Mouse (Mus musculus) right cerebral cortex, postnatal 36 days (tissue): Measurements from ENCODE around the gene Aldh1a2.

Experiments
- DNase-seq, 2 experiments: peaks; one replicate each; pipeline ENCODE4 v3.0.0; 2022; ENCODE audit warnings: low spot score in 2 of 2, mixed read lengths in 1 of 2

Aldh1a2 gene

DNA sequence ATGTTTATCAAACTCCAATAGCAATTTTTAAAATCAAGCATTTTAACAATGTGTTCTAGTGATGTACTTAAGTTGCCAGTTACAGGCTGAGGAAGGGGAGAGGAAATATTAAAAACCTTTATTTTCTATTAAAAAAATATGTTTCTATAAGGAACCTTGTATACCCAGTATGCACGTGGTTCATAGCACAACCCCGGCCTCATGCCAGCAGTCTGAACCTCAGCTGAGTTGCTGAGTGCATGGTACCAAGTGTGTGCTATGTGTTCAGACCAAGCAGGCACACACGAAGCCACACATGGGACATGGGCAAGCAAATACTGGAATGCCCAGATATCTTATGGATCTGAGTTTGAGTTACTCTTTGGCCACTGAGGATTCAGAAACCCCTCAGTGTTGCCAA lies 74.2 kb downstream of the Aldh1a2 start:
- DNase-seq = no peak

DNA sequence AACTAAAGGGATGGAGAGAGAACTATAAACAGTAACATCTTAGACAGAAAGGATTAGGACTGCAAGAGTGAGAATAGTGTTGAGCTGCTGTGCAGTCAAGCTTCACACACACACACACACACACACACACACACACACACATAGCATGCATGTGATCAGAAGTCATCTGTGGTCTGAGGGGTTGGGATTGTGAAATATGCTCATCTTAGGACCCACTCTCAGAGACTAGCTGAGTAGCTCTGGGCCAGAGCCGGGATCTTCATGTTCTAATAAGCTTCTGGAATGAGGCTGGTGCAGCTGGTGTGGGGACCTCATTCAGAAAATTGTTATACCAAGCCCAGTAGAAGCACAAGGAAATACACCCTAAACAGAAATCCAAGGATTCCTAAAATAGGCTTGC lies 75.1 kb downstream of the Aldh1a2 start:
- no peak for DNase-seq

DNA sequence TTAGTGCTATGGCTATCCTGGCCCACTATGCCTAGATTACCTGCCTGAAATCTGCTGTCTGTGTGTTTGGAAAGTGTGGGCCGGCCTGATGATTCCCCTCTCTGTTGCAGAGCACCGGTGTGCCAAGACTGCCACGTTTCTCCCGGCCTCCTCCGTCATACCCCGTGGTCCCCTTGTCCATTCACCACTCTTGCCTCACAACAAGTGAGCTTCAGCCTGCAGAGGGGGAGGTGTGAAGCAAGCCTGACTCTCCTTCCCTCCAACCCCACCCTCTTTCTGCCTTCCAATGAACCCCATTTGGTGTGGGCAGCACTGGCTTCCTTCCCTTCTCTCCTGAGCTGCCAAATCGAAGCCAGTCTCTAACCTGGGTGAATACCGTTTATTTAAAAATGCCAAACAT lies 79.9 kb downstream of the Aldh1a2 start:
- no peak for DNase-seq

DNA sequence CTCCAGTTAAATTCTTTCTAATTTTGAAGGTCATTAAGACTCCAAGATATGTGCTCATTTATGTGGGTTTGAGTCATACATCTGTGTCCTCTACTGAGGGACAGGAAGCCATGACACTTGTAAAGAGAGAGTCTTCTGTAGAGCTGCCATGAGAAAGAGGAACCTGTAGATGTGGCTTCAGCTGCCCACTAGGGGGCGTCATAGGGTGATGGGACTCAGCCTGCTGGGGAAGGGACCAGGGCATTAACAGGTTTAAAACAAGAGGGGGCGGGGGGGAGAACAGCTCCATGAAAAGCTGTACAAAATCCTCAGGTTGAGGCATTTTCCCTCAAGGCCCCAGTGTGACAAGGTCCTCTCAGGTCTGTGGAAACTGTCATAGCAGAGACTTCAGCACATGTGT lies 88.0 kb downstream of the Aldh1a2 start:
- DNase-seq = no peak

DNA sequence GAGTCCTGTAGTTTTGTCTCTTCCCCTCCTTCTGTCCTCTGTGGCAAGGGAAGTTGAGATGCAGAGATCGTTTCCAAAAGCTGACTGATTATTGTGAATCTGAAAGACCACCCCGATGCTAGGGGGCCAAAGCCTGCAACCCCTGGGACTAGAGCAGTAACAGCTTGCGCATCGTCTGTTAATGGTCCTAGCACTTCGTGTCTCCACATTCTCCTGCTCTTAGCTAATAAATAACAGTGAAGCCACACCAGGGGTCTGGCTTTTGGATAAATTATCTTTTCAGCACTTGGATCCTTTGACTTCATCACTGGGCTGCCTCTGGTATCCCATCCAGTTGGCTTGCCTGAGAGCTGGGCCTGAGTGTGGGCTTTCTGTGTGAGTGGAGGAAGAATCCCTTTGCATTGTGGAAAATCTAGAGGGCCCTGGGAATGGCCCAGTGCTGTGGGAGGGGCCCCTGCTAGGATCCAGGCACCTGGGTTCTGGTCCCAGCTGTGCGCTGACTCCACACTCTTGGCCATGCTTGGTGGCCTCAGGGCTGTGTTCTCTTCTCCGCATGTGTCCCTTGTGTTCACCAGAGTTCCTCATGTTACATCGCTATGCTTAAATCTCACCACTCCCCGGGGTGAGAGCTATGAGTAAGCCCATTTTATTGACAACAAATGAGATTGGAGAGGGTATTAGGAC lies 91.7 kb downstream of the Aldh1a2 start:
- no peak for DNase-seq

DNA sequence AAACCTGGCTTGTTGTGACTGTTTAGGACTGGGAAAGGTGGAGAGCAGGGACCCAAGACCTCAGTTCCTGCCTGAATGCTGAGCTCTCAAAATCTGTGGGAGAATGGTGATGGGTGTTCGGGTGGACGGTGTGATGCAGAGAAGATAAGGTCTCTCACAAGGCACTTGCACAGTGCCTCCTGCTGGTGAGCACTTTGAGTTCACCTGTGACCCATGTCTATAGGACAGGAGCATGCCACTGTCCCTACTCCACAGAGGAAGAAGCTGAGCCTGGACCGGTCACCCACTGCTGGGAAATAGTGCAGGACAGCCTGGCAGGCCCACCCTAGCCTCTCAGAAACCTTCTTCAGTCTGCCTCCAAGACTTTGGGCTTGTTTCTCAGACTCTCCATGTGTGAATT lies 100.4 kb downstream of the Aldh1a2 start:
- DNase-seq = no peak

DNA sequence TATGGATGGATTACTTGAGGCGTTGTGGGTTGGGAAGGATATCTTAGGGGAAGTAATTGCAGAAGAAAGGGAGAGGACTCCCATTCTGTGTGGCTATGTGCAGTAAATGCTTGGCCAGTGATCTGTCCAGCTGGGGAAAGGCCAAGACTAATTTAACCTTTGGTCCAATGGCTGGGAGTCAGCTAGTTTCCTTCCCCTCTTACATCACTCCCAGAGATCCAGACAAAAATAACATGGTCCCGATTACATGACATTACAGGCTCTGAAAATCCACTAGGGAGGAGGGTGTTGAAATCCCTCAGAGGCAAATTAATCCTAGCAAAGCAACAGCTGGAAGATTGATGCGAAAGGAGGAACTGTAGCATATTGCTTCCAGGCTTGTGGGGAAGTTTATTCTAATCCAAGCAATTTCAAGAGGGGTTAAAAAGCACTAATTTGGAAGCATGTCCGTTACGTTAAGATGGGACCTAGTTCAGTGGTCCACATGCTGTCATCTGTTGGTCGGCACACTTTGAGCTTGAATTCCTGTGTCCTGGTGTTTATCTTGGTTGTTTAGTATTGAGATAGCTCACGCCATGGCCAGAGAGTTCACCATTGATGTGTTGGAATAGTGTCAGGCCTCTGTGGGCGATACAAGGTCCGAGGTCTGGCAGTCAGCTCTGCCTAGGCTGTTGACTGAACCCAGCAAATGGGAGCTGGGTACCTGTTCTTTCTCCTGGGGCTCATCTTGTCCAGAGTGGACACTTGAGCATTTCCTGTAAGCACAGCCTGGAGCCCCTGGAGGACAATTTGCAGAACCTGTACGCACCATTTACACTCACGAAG lies 101.7 kb downstream of the Aldh1a2 start:
- DNase-seq = no peak

DNA sequence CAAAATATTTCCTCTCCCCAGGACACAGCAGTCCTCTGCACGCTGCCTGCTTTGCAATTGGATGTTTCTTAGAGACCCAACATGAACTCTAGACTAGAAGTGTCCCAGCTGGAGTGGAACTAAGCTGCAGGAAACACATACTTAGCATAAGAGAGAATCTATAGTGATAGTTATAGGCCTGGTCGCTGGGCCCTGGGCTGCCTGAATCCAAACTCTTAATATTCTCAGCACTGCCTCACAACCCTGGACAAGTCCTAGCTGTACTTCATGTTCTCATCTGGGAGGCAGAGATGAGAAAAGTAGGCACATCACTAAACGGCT lies 102.3 kb downstream of the Aldh1a2 start:
- DNase-seq = no peak

DNA sequence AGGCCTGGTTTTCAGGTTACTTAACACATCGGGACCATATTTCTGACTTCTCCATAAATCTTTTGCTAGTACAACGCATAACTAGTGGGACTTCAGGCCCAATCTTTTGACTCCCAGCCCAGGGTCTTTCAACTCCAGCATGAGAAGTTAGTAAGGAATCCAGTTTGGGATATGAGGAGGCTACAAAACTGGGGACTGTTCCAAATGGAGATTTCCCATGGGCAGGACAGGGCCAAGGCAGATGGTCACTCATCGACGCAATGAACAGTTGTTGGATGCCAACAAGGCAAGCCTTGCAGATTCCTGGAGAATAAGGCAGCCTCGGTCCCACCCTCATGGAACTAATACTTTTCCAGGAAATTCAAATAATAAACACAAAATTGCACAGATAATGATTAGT lies 104.2 kb downstream of the Aldh1a2 start:
- DNase-seq = no peak

DNA sequence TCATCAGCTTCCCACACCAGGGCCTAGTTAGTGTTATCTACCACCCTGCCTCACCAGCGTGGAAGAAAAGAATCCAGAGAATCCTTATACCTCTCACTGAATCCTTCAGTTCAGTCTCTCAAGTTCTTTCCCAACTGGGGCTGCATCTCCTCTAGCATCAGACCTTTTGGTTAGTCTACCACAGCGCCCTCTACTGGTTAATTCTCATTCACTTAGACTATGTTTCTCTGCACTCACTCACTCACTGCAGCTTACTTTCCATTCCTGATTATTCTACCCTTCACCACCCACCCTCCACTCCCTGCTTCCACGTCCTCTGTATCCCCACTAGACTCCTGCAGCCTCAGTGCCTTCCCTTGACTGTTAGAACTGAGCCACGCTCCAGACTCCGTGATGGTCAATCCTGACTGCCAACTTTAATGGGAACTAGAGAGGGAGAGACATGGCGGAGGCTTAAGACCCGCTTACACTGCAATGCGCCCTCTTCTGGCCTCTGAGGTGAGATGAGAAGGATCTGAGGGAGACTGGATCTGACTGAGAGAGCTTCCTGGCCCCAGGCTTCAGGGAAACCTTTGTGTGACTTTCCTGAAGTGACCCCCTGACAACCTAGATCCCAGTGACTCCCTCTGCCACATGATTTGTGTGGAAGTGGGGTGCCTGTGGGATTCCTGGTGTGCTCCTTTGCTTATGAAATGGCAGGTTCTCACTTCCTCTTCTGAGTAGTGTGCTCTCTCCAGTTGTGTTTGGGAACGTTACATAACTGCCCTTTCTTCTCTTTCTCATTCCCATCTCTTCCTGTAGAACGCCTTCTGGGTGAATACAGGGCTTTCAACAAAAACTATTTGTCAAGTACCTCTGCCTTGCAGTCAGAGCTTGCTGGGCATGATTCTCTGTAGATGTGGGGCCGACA lies 104.9 kb downstream of the Aldh1a2 start:
- no peak for DNase-seq

DNA sequence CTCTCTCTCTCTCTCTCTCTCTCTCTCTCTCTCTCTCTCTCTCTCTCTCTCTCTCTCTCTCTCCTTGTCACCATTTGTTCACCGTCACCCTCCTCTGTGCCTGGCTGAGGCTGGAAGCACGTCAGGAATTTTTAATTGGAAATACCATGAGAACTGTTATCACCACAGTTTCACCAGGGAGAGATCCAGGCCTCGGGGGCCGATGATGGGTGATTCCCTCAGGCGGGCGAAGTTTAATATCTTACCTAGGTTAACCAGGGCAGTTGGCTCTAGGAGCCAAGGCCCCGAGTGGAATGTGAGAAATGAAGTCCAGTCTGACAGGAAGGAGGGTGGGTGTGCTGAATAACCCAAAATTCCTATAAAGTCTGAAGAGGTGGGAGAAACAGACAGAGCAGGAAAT lies 105.8 kb downstream of the Aldh1a2 start:
- DNase-seq = no peak

DNA sequence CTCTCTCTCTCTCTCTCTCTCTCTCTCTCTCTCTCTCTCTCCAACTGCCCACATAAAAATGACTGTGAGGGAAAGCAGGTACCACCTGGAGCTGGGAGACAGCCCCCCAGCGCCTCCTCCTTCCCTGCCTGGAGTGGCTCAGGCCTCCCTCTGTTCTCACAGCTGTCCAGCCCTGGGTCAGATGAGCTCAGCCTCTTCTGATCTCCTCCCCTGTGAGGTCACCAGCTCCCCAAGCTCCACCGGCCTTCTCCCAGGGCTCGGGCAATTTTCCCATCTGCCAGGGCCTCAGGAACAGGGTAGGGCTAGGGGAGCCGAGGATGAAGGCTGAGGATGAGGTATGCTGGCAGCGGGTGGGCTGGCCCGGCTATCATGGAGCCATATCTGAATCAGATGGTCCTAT lies 106.3 kb downstream of the Aldh1a2 start:
- DNase-seq = no peak

DNA sequence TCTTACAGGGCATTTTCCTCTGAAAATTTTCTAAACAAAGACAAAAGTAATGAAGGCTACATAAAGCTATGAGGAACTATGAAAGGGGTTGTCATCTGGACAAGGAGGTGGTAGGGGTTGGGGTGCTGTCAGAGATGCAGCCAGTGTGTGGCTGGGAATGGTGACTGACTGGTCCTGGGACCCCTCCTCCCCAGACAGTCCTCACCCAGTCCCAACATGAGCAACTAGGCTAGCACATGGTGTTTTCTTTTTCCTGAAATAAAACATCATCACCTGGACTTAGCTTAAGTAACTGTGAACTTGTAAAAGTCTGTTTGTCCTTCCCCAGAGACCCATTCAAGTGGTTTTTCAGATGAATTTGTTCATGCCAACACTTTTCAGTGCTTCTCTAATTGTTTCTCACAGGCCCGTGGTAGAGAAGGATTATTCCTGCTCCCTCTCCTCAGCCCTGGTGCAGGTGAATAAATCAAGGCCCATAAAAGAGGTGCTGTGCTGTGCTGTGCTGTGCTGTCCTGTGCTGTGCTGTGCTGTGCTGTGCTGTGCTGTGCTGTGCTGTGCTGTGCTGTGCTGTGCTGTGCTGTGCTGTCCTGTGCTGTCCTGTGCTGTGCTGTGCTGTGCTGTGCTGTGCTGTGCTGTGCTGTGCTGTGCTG lies 107.8 kb downstream of the Aldh1a2 start:
- DNase-seq = no peak

DNA sequence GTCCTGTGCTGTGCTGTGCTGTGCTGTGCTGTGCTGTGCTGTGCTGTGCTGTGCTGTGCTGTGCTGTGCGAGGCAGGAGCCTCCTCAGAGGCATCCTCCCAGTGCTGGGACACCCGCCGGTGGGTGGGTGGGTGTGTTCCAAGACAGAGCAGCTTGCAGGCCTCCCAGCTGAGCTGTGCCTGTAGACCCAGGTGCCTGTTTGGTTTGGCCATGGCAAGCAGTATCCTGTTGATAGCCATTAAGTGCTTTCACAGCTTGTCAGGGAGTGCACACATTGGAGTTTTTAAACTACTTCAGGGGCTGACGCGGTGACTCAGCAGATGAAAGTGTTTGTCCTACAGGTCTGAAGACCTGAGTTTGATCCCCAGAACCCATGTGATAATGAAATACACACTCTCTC lies 108.5 kb downstream of the Aldh1a2 start:
- DNase-seq = no peak

DNA sequence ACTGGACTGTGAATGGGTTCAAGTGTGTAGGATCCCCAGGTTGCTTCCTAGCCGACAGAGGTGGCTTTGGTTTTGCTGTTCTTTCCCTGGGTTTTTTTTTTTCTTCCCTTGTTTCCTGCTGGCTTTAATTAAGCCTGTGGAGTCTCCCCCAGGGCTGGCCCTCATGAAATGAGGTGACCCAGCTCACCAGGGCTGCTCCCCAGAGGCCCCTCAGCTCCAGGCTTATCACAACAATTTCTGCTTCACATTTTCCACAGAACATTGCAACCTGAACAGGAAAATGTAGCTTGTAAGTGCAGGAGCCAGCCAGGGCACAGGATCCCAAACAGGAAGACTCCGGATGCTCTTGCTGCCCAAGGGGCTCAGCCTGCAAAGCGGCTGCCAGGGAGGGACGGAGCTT lies 110.7 kb downstream of the Aldh1a2 start:
- DNase-seq = no peak

DNA sequence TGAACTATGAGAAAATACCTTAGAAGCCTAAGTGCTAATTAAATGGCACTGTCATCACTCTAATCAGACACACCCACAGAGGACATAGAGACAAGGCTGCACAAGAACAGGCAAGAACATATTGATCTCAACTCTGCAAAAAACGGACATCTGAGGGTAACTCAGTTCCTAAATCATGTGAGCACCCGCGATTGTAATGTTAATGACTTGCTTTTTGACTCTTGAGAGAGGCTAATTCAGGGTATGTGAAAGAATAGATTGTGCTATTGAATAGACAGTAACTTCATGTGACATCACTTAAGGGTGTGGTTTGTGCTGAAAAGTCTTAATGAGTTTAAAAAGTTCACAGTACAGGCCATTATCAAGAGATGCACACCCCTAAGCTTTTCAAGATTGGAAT lies 116.1 kb downstream of the Aldh1a2 start:
- no peak for DNase-seq

DNA sequence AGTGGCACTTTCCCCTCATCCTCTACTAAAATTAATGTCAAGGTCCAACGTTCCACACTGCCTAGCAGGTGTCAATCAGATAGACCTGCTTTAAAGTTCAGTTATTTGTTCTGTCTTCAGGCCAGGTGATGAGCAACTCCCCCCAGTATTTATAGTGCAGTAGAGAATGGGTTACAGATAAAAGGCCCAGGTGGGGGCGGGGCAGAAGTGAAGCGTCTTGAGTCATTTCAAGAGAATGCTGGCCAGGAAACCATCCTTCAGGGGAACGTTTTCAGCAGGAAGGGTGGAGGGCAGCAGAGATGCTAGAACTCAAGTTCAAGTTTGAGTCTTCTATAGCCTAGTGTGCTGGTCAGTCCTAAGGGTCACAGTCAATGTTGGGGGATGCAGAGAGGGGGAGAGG lies 121.1 kb downstream of the Aldh1a2 start:
- no peak for DNase-seq

DNA sequence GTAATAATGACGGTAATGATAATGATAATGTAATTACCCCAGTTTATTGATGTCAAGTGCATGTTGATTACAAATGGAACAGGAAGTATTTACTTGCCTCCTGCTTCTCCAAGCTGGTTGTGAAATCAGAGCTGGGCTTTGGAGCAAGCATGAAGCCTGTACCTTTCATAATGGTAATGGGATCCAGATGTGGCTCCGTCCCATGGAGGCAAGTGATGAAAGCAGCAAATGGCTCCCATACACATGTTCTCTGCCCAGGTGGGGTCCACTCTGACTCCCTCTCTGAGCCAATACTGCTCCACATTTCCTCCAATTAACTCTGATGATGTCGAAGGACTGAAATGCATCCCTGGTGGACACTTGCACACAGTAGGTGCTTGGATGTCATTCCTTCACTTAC lies 121.8 kb downstream of the Aldh1a2 start:
- no peak for DNase-seq

DNA sequence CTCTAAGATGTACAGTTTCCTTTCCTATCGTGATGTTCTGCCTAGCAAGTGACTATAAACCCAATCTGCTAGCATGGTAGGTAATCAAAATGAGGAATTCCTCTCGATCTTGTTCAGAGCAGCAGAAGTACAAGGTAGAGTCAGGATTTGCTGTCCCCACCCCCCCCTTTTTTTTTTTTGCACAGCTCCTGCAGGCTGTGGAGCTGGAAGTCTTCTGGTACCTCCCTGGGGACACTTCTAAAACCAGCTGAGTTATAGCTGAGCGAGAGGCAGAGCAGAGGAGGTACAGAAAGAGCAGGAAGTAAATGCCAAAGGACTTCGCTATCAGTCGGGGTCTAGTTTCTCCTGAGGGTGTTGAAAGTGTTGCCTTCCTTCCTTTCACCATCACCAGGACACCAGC lies 124.5 kb downstream of the Aldh1a2 start:
- DNase-seq = no peak
